Mouse (Mus musculus): ENCODE measurements around the gene Arap1.

DNA sequence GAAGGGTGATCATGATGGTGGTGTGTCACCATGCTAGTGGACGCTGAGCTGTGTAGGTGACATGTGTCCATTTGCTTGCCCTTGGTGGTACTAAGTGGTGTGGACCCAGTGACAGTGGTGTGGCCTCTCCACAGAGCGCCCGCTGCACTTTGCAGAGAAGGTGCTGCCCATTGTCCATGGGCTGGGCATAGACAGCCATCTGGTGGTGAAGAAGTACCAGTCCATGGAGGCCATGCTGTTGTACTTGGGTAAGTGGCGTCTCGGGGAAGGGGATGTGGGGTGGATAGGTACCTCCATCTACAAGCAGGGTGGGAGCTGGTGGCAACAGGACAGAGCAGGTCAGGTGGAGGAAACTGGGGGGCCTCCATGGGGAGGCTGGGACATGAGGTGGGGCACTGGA lies 56.0 kb downstream of the Arap1 start:
- TF ChIP-seq CTCF (conservative IDR thresholded peaks at IDR 0.05; ENCODE audit: low read length) = no peak
- TF ChIP-seq NANOG (IDR thresholded peaks at IDR 0.05; ENCODE audit: borderline replicate concordance, low read length) = no peak
- no peak for TF ChIP-seq POU5F1 (IDR thresholded peaks at IDR 0.05; ENCODE audit: borderline replicate concordance, low read length)
